Mouse (Mus musculus) CH12.LX (cell line): Measurements from ENCODE around the gene Zmynd10.

ENCODE experiments used
- CTCF ChIP-seq, 2 experiments: IDR thresholded peaks in 1 of 2; conservative IDR thresholded peaks in 1 of 2; 2 replicates each; pipeline ENCODE4 v1.5.1; 2011 to 2012; ENCODE audit warnings: low read depth in 2 of 2, low read length in 2 of 2, improper control_type of control experiment in 1 of 2, inconsistent platforms in 1 of 2, mild to moderate bottlenecking in 1 of 2, moderate library complexity in 1 of 2
- ELF1 ChIP-seq: IDR thresholded peaks from 2 replicates; pipeline ENCODE4 v1.6.1; 2014; ENCODE audit warnings: low read depth, mild to moderate bottlenecking, inconsistent platforms, low read length, improper control_type of control experiment
- ETS1 ChIP-seq: conservative IDR thresholded peaks from 2 replicates; pipeline ENCODE4 v1.6.1; 2012; ENCODE audit warnings: low read depth, mild to moderate bottlenecking, inconsistent platforms, low read length, improper control_type of control experiment, moderate library complexity
- MYC ChIP-seq: IDR thresholded peaks from 2 replicates; pipeline ENCODE4 v1.6.1; 2011; ENCODE audit warnings: low read depth, mild to moderate bottlenecking, improper control_type of control experiment, low read length
- POLR2A ChIP-seq: IDR thresholded peaks from 2 replicates; pipeline ENCODE4 v1.6.1; 2011; ENCODE audit warnings: low read depth, mild to moderate bottlenecking, improper control_type of control experiment, low read length
- ZC3H11A ChIP-seq: IDR thresholded peaks from 2 replicates; pipeline ENCODE4 v1.6.1; 2012; ENCODE audit warnings: low read depth, mild to moderate bottlenecking, inconsistent platforms, low read length, improper control_type of control experiment

DNA sequence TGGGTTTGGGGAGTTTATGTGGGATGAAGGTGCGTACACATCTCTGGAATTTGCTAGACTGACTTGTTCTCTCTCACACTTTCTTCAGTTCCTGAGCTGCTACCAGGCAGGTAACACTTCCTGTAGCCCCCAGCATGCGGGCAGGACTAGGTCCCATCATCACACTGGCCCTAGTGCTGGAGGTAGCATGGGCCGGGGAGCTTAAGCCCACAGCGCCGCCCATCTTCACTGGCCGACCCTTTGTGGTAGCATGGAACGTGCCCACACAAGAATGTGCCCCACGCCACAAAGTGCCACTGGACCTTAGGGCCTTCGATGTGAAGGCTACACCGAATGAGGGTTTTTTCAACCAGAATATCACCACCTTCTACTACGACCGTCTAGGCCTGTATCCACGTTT lies 22.9 kb downstream of the Zmynd10 start:
- TF ChIP-seq MYC (no peak), ZC3H11A (no peak), POLR2A (no peak), ELF1 (no peak), CTCF (conservative IDR thresholded peaks at IDR 0.05 in 1 of 2, IDR thresholded peaks at IDR 0.05 in 1 of 2; ENCODE audit: low read depth in 2 of 2, low read length in 2 of 2) (no peak), ETS1 (no peak)
